Mouse (Mus musculus): ENCODE data around the gene Rnf224. TPM values are rescaled to one million over a fixed set of nuclear protein-coding genes. Genes with fewer than 3 reads are reported as not detected.

Gene Rnf224
- polyA plus RNA-seq, 1 experiment from 2014 or later, result not detected

DNA sequence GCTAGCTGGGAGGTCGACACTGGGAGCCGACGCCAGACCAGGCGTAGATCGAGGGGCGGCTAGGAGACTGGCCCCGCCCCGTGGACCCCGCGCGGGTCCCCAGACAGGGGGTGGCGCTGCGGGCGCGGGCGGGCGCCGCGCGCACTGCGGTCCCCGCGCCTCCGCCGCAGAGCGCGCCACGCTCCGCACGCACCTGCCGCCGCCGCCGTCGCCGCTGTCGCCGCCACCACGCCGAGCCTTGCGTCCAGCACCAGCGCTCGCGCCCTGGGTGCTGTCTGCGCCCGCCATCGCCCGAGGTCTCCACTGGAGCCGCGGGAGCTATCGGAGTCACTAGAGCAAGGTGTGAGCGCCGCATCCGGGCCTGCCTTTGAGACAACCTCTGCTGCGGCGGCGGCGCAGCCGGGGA lies 5.5 kb upstream of the Rnf224 start, which contains the start of the genes Rnf208 and Cysrt1:
Gene Rnf208 (plus strand): TSS at position 155 of the 406 bp plus-strand sequence.
Gene Cysrt1 (minus strand): TSS at position 352 of the 406 bp plus-strand sequence.
- Histone ChIP-seq H3K9ac (peak within 1 kb of the TSS; percentile 87), H3K27ac (peak within 1 kb of the TSS; percentile 60), H3K27me3 (ENCODE audit: control insufficient read depth, insufficient read depth, low read length) (peaks cover 6% of the 10 kb centered on the region; the same call in 1 of the 2 replicates), H3K4me1 (replicated peaks; ENCODE audit: control insufficient read depth, insufficient read depth, low read length) (peaks cover 22% of the 10 kb centered on the region), H3K4me3 (replicated peaks; ENCODE audit: low read length) (peak within 1 kb of the TSS; percentile 72), H3K36me3 (replicated peaks; ENCODE audit: control insufficient read depth, insufficient read depth) (peaks cover 30% of the 10 kb centered on the region), H3K9me3 (ENCODE audit: control insufficient read depth, low read length) (no peaks in the 10 kb centered on the region), H3K4me2 (replicated peaks) (peak within 1 kb of the TSS; percentile 86)
- ATAC-seq (ENCODE audit: low FRiP score) (peak; percentile 67), DNase-seq (ENCODE audit: low spot score) (peak; percentile 60)
- under 1% methylated on average over 33 of the region's 59 CpGs for WGBS

DNA sequence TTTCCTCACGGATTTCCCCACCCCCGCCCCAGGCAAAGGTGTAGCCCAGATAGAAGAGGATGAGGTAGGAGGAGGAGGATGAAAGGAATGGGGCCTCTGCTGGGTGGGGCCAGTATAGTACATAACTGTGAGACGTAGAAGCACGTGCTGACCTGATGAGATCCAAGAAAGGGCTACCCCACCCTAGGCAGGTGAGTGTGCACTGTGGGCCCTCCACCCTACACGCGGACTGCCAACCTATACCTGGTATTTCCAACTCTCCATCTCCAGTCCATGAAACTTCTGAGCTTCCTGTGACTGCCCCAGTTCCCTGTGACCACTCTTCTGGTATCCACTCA lies 4.8 kb upstream of the Rnf224 start:
- H3K4me1 ChIP-seq (replicated peaks; ENCODE audit: control insufficient read depth, insufficient read depth, low read length), result peaks cover 22% of the 10 kb centered on the region
- no peak for DNase-seq (ENCODE audit: low spot score)
- peaks cover 6% of the 10 kb centered on the region; the same call in 1 of the 2 replicates for H3K27me3 ChIP-seq (ENCODE audit: control insufficient read depth, insufficient read depth, low read length)
- ATAC-seq (ENCODE audit: low FRiP score), result peak; percentile 5; the same call in 1 of the 2 replicates
- peak overlapping the region; percentile 60; the same call in 1 of the 2 replicates for H3K27ac ChIP-seq
- peak overlapping the region; percentile 86 for H3K4me2 ChIP-seq (replicated peaks)
- H3K9me3 ChIP-seq (ENCODE audit: control insufficient read depth, low read length), result no peaks in the 10 kb centered on the region
- peak overlapping the region; percentile 72 for H3K4me3 ChIP-seq (replicated peaks; ENCODE audit: low read length)
- H3K9ac ChIP-seq, result peak overlapping the region; percentile 87
- WGBS, result 17% methylated on average over 6 of the region's 6 CpGs
- H3K36me3 ChIP-seq (replicated peaks; ENCODE audit: control insufficient read depth, insufficient read depth), result peaks cover 24% of the 10 kb centered on the region

DNA sequence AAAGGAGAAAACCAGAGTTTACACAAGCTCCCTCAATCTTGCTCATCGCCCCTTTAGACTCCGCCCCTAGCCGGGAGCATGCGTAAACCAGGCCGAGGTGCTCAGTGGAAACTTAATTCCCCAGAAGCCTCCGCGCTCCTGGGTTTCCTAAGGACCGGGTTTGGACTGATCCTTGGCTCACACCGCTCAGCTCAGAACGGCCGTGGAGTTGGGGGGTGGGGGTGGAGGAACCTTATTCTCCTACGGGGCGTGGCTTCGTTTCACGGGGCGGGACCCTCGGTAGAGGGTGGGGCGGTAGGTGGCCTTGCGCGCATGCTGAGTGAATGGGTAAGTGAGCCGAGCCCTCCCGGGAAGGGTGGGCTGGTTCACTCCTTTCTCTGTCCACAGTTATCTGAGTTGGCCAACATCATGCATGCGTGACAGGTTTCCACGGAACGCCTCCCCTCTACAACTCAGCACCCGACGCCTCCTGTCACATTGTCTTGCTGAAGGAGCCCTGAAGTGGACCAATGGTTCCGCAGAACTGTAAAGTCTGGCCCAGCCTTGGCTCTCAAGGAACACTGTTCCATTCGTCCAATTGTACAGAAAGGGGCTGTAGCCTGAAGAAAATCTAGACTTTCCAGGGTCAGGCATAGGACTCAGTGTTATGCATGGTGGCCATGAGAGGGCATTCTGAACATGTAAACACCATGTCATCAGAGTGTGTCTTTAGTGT lies 4.3 kb upstream of the Rnf224 start:
- Histone ChIP-seq H3K9ac (peak overlapping the region; percentile 87; the same call in 1 of the 2 replicates), H3K4me3 (replicated peaks; ENCODE audit: low read length) (peak overlapping the region; percentile 72), H3K27me3 (ENCODE audit: control insufficient read depth, insufficient read depth, low read length) (peaks cover 6% of the 10 kb centered on the region; the same call in 1 of the 2 replicates), H3K36me3 (replicated peaks; ENCODE audit: control insufficient read depth, insufficient read depth) (peaks cover 20% of the 10 kb centered on the region), H3K9me3 (ENCODE audit: control insufficient read depth, low read length) (no peaks in the 10 kb centered on the region), H3K4me1 (replicated peaks; ENCODE audit: control insufficient read depth, insufficient read depth, low read length) (peaks cover 22% of the 10 kb centered on the region), H3K4me2 (replicated peaks) (peak overlapping the region; percentile 86), H3K27ac (peak overlapping the region; percentile 60)
- WGBS, result under 1% methylated on average over 29 of the region's 29 CpGs
- peak; percentile 76 for DNase-seq (ENCODE audit: low spot score)
- ATAC-seq (ENCODE audit: low FRiP score), result peak; percentile 75

DNA sequence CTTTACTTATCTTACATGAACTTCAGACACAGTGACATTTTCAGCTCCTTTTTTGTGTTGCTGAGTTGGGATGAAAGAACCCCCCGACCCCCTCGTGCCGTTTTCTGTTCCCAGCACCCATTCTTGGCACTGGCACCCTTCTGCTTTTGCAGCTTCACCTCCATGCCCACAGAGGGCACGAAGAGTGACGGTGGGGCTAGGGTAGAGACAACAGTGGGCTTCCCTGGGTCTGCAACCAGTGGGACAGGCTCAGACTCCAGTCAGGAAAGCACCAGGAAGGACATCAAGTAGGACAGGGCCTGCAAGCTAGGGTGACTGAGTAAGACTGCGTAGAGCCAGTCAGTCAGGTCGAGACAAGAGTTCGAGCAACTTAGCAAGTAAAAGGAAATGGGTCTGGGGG lies 3.7 kb upstream of the Rnf224 start:
- H3K9me3 ChIP-seq (ENCODE audit: control insufficient read depth, low read length), result no peaks in the 10 kb centered on the region
- WGBS, result 48% methylated on average over 8 of the region's 8 CpGs
- peaks cover 22% of the 10 kb centered on the region for H3K4me1 ChIP-seq (replicated peaks; ENCODE audit: control insufficient read depth, insufficient read depth, low read length)
- peak overlapping the region; percentile 87; the same call in 1 of the 2 replicates for H3K9ac ChIP-seq
- peaks cover 15% of the 10 kb centered on the region for H3K36me3 ChIP-seq (replicated peaks; ENCODE audit: control insufficient read depth, insufficient read depth)
- H3K4me3 ChIP-seq (replicated peaks; ENCODE audit: low read length), result peak overlapping the region; percentile 72
- H3K27ac ChIP-seq, result peak overlapping the region; percentile 60
- no peak for ATAC-seq (ENCODE audit: low FRiP score)
- H3K4me2 ChIP-seq (replicated peaks), result peak overlapping the region; percentile 86
- no peak for DNase-seq (ENCODE audit: low spot score)
- peaks cover 6% of the 10 kb centered on the region; the same call in 1 of the 2 replicates for H3K27me3 ChIP-seq (ENCODE audit: control insufficient read depth, insufficient read depth, low read length)

- Histone ChIP-seq H3K4me3 (replicated peaks; ENCODE audit: low read length) (no peak overlapping the region), H3K9me3 (ENCODE audit: control insufficient read depth, low read length) (no peaks in the 10 kb centered on the region), H3K27ac (no peak overlapping the region), H3K4me2 (replicated peaks) (no peak overlapping the region), H3K36me3 (replicated peaks; ENCODE audit: control insufficient read depth, insufficient read depth) (peaks cover 9% of the 10 kb centered on the region), H3K9ac (no peak overlapping the region), H3K27me3 (ENCODE audit: control insufficient read depth, insufficient read depth, low read length) (peaks cover 6% of the 10 kb centered on the region; the same call in 1 of the 2 replicates), H3K4me1 (replicated peaks; ENCODE audit: control insufficient read depth, insufficient read depth, low read length) (peaks cover 22% of the 10 kb centered on the region)
- no peak for ATAC-seq (ENCODE audit: low FRiP score)
- DNase-seq (ENCODE audit: low spot score), result no peak
- 87% methylated on average over 3 of the region's 3 CpGs for WGBS
Observed at GRCm38 (mm10) chr2:25239766-25240165, 3.2 kb upstream of the Rnf224 start.

DNA sequence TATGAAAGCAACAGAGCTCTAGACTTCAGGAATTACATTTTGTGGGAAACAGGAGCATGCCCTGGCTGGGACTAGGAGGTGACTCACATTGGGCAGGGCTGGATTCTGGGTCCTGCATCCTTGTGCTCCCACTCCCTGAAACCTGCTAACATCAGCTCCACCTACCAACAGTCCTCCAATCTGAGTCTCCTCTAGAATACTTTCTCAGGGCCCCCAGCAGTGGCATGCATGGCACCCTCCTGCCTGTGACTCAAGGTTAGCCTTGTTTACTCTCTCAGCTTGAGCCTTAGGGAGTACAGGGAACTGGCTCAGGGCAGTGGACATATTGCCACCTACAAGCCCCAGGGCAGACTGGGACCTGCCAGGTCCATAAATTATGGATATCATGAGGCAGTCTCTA lies 1.5 kb upstream of the Rnf224 start:
- Histone ChIP-seq H3K27ac (no peak overlapping the region), H3K4me1 (replicated peaks; ENCODE audit: control insufficient read depth, insufficient read depth, low read length) (peaks cover 22% of the 10 kb centered on the region), H3K4me3 (replicated peaks; ENCODE audit: low read length) (no peak overlapping the region), H3K36me3 (replicated peaks; ENCODE audit: control insufficient read depth, insufficient read depth) (no peaks in the 10 kb centered on the region), H3K9ac (no peak overlapping the region), H3K27me3 (ENCODE audit: control insufficient read depth, insufficient read depth, low read length) (peaks cover 6% of the 10 kb centered on the region; the same call in 1 of the 2 replicates), H3K9me3 (ENCODE audit: control insufficient read depth, low read length) (no peaks in the 10 kb centered on the region), H3K4me2 (replicated peaks) (no peak overlapping the region)
- no peak for DNase-seq (ENCODE audit: low spot score)
- no peak for ATAC-seq (ENCODE audit: low FRiP score)

- no peak overlapping the region for H3K27ac ChIP-seq
- H3K9me3 ChIP-seq (ENCODE audit: control insufficient read depth, low read length), result no peaks in the 10 kb centered on the region
- peaks cover 6% of the 10 kb centered on the region; the same call in 1 of the 2 replicates for H3K27me3 ChIP-seq (ENCODE audit: control insufficient read depth, insufficient read depth, low read length)
- H3K4me2 ChIP-seq (replicated peaks), result no peak overlapping the region
- WGBS, result 75% methylated on average over 4 of the region's 4 CpGs
- DNase-seq (ENCODE audit: low spot score) (no peak), ATAC-seq (ENCODE audit: low FRiP score) (no peak)
- peaks cover 16% of the 10 kb centered on the region for H3K4me1 ChIP-seq (replicated peaks; ENCODE audit: control insufficient read depth, insufficient read depth, low read length)
- no peaks in the 10 kb centered on the region for H3K36me3 ChIP-seq (replicated peaks; ENCODE audit: control insufficient read depth, insufficient read depth)
- no peak overlapping the region for H3K4me3 ChIP-seq (replicated peaks; ENCODE audit: low read length)
- no peak overlapping the region for H3K9ac ChIP-seq
Observed at GRCm38 (mm10) chr2:25237522-25237921, 935 bp upstream of the Rnf224 start.

DNA sequence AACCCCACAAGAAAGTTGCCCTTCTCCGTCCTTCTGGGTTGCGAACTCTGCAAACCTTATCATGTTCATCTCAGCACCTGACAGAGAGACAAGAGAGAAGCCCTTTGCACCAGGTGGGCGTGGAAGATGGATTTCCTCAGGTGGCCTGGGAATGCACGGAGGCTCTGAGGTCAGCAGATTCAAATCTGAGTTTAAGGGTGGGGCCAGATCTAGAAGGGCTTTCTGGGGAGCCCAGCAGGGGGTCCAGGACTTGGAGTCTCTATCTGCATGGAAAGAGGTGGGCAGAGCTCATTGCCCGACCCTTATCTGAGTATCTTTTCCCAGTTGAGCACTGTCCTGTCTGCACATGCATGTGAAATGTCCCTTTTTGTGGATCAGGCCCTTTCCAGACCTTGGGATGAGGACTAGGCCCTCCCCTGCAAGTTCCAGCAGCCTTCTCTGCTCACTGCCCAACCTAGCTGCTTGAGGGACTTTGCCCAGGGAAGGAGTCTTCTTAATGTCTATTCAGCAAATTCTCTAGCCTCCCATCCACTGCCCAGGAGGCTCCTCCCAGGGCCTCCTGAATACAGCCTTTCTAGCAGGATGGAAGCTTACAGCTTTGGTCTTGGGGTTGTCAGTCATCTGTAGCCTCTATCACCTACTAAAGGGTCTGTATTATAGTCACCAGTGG lies 1.9 kb downstream of the Rnf224 start:
- no peak overlapping the region for H3K4me2 ChIP-seq (replicated peaks)
- 75% methylated on average over 5 of the region's 5 CpGs for WGBS

DNA sequence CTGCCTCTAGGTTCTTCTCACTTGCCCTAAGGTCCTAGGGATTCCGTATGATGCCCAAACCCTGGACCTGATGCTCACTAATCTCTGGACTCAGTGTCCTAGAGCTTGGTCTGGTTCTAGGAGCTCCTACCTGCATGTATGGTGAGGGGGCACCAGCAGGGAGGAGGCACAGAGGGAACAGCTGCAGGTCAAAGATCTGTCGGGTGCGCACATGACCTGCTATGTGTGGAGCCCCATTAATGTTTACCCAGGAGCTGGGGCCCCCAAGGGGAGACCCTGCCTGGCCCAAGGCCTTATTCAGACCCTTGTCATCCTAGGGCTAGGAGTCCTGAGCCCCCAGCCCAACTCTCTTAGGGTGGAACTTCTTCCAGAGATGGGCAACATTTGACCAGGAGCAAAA lies 2.5 kb downstream of the Rnf224 start, which contains the start of gene Slc34a3:
Gene Slc34a3 (minus strand): TSS at position 315 of the 400 bp plus-strand sequence.
- Histone ChIP-seq H3K9ac (no peak within 1 kb of the TSS), H3K27me3 (ENCODE audit: control insufficient read depth, insufficient read depth, low read length) (peaks cover 6% of the 10 kb centered on the region; the same call in 1 of the 2 replicates), H3K4me3 (replicated peaks; ENCODE audit: low read length) (no peak within 1 kb of the TSS), H3K36me3 (replicated peaks; ENCODE audit: control insufficient read depth, insufficient read depth) (no peaks in the 10 kb centered on the region), H3K4me2 (replicated peaks) (no peak within 1 kb of the TSS), H3K4me1 (replicated peaks; ENCODE audit: control insufficient read depth, insufficient read depth, low read length) (0 out of 2 replicates have a peak, but pooled peaks cover under 1% of the 10 kb centered on the region), H3K27ac (no peak within 1 kb of the TSS), H3K9me3 (ENCODE audit: control insufficient read depth, low read length) (no peaks in the 10 kb centered on the region)
- ATAC-seq (ENCODE audit: low FRiP score) (no peak), DNase-seq (ENCODE audit: low spot score) (no peak)
- WGBS, result 83% methylated on average over 3 of the region's 3 CpGs

More for the DNA sequence above, 1.9 kb downstream of the Rnf224 start:
- no peaks in the 10 kb centered on the region for H3K4me1 ChIP-seq (replicated peaks; ENCODE audit: control insufficient read depth, insufficient read depth, low read length)
- no peak overlapping the region for H3K9ac ChIP-seq
- no peaks in the 10 kb centered on the region for H3K36me3 ChIP-seq (replicated peaks; ENCODE audit: control insufficient read depth, insufficient read depth)
- H3K27me3 ChIP-seq (ENCODE audit: control insufficient read depth, insufficient read depth, low read length), result peaks cover 6% of the 10 kb centered on the region; the same call in 1 of the 2 replicates
- ATAC-seq (ENCODE audit: low FRiP score), result no peak
- no peak overlapping the region for H3K27ac ChIP-seq
- DNase-seq (ENCODE audit: low spot score), result no peak
- no peak overlapping the region for H3K4me3 ChIP-seq (replicated peaks; ENCODE audit: low read length)
- no peaks in the 10 kb centered on the region for H3K9me3 ChIP-seq (ENCODE audit: control insufficient read depth, low read length)

All from hindbrain, embryonic 14.5 days (tissue).